Mouse (Mus musculus): Measurements from ENCODE around the gene Tdgf1. TPM values are rescaled to one million over a fixed set of nuclear protein-coding genes. Genes with fewer than 3 reads are reported as not detected.
A peak's percentile ranks its signal among the peaks of the same experiment; 100 is the strongest.

The Tdgf1 gene
- total and polyA plus RNA-seq, 3 experiments: not detected

DNA sequence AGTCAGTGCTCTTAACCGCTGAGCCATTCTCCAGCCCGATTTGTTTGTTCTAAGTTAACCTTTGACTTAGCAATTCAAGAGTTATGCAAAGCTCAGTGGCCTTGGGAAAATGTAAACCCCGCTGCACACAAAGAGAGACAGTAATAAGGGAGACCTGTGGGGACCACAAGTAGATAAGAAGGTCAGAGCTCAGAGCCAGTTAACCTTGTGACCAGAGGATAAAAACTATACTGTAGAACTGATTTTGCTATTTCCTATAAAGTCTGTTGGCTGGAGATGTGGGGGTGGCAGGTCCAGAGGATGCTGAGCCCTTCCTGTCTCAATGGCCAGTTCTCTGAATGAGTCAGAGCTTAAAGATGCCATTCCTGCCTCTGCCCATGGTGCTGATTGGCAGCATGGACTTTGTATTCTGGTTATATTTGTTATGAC is 47.3 kb upstream of the Tdgf1 start:
- dilution Hi-C loops (cut with MboI; ENCODE audit: extremely low pct_ligation_motif_present, extremely low pct_unique_long_range_greater_than_20kb, low sequenced_read_pairs) (no loop called here), in situ Hi-C loops (cut with MboI; ENCODE audit: low pct_ligation_motif_present, low pct_unique_long_range_greater_than_20kb, low sequenced_read_pairs) (no loop called here)
- H3K27me3 ChIP-seq (replicated peaks): peaks cover 4% of the 10 kb centered on the region
- peak; percentile 17 for DNase-seq (ENCODE audit: extremely low read depth)
- H3K4me2 ChIP-seq (ENCODE audit: insufficient read depth, low read depth, poor library complexity, severe bottlenecking): no peak overlapping the region
- H3K9ac ChIP-seq (ENCODE audit: insufficient read depth, low read depth): no peak overlapping the region
- no peak overlapping the region for H3K4me3 ChIP-seq (replicated peaks in 1 of 3; ENCODE audit: low read depth in 2 of 3, low read length in 2 of 3, poor library complexity in 1 of 3)
- no peaks in the 10 kb centered on the region for H3K9me3 ChIP-seq (replicated peaks; ENCODE audit: low read length)
- TF ChIP-seq MEF2A (IDR thresholded peaks at IDR 0.05; ENCODE audit: borderline replicate concordance, low read depth, low read length): 0 out of 2 replicates have a peak, but pooled peaks have one; percentile 16
- TF ChIP-seq RCOR1 (conservative IDR thresholded peaks at IDR 0.05; ENCODE audit: low read depth, low read length): peak; percentile 47; the same call in 1 of the 2 replicates
- TF ChIP-seq TBP (conservative IDR thresholded peaks at IDR 0.05; ENCODE audit: low read depth, low read length): no peak
- 0 out of 2 replicates have a peak, but pooled peaks have one; percentile 39 for TF ChIP-seq TCF12 (IDR thresholded peaks at IDR 0.05; ENCODE audit: low read depth, low read length)
- TF ChIP-seq POLR2A (IDR thresholded peaks at IDR 0.05; ENCODE audit: low read depth, low read length): no peak
- no peak for TF ChIP-seq GABPA (IDR thresholded peaks at IDR 0.05; ENCODE audit: insufficient replicate concordance, low read depth, low read length)
- no peak for TF ChIP-seq ZMIZ1 (IDR thresholded peaks at IDR 0.05; ENCODE audit: low read depth, low read length)
- no peak for TF ChIP-seq USF2 (conservative IDR thresholded peaks at IDR 0.05; ENCODE audit: low read depth, low read length)
- peak; percentile 81 for TF ChIP-seq SIN3A (IDR thresholded peaks at IDR 0.05; ENCODE audit: low read length)
- TF ChIP-seq EP300 (IDR thresholded peaks at IDR 0.05; ENCODE audit: low read length): peak; percentile 62
- 0 out of 2 replicates have a peak, but pooled peaks have one; percentile 17 for TF ChIP-seq MAX (IDR thresholded peaks at IDR 0.05; ENCODE audit: low read length)
- TF ChIP-seq CHD1 (IDR thresholded peaks at IDR 0.05; ENCODE audit: low read depth, low read length): no peak
- TF ChIP-seq IRF4 (IDR thresholded peaks at IDR 0.05; ENCODE audit: low read depth, low read length): peak; percentile 90
- TF ChIP-seq MXI1 (IDR thresholded peaks at IDR 0.05; ENCODE audit: low read depth, low read length): peak; percentile 85
- TF ChIP-seq ELF1 (IDR thresholded peaks at IDR 0.05; ENCODE audit: low read depth, low read length): 0 out of 2 replicates have a peak, but pooled peaks have one; percentile 17
- TF ChIP-seq JUND (conservative IDR thresholded peaks at IDR 0.05; ENCODE audit: low read depth, low read length): peak; percentile 60
- H3K36me3 ChIP-seq (replicated peaks in 1 of 2; ENCODE audit: control insufficient read depth in 1 of 2, insufficient read depth in 1 of 2, low read length in 1 of 2): no peaks in the 10 kb centered on the region
- H3K4me1 ChIP-seq (ENCODE audit: control insufficient read depth in 1 of 2, insufficient read depth in 2 of 2): peaks cover 0 to 25% of the 10 kb centered on the region in 2 experiments; a peak in 2 of 4 replicates
- H3K79me2 ChIP-seq (replicated peaks; ENCODE audit: control insufficient read depth, extremely low read depth, insufficient read depth, poor library complexity, severe bottlenecking): no peaks in the 10 kb centered on the region
- H3K27ac ChIP-seq (ENCODE audit: insufficient read depth, low read depth): no peak overlapping the region

DNA sequence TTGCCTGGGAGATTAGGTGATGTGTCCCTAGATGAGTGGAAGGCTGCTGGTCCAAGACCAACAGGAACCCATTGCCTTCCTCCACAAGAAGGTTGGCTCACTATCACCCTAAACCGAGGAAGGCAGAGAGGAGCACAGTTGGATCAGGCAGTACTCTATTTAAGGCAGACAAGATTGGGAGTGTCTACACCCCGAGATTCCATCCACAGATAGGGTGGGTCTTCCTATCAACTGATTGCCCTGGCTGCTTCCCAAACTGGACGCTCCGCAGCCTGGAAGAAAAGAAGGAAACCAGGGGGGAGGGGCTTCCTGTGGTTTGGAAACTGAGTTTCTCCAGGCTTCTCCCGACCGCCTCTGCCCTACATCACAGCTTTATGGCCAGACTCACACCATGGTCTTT is 44.2 kb upstream of the Tdgf1 start, which contains the start of gene Rtp3:
Rtp3 (minus strand) TSS at position 380 of the 400 bp plus-strand sequence.
- no peak for DNase-seq (ENCODE audit: extremely low read depth)
- peaks cover 4% of the 10 kb centered on the region for H3K27me3 ChIP-seq (replicated peaks)
- H3K4me1 ChIP-seq (ENCODE audit: control insufficient read depth in 1 of 2, insufficient read depth in 2 of 2): peaks cover 0 to 16% of the 10 kb centered on the region in 2 experiments; a peak in 2 of 4 replicates
- H3K27ac ChIP-seq (ENCODE audit: insufficient read depth, low read depth): no peak within 1 kb of the TSS
- H3K4me2 ChIP-seq (ENCODE audit: insufficient read depth, low read depth, poor library complexity, severe bottlenecking): no peak within 1 kb of the TSS
- dilution Hi-C loops (cut with MboI; ENCODE audit: extremely low pct_ligation_motif_present, extremely low pct_unique_long_range_greater_than_20kb, low sequenced_read_pairs): no loop called here
- no peak within 1 kb of the TSS for H3K4me3 ChIP-seq (replicated peaks in 1 of 3; ENCODE audit: low read depth in 2 of 3, low read length in 2 of 3, poor library complexity in 1 of 3)
- no peak within 1 kb of the TSS for H3K9ac ChIP-seq (ENCODE audit: insufficient read depth, low read depth)
- peaks cover 5% of the 10 kb centered on the region for H3K9me3 ChIP-seq (replicated peaks; ENCODE audit: low read length)
- no peaks in the 10 kb centered on the region for H3K36me3 ChIP-seq (replicated peaks in 1 of 2; ENCODE audit: control insufficient read depth in 1 of 2, insufficient read depth in 1 of 2, low read length in 1 of 2)
- no peaks in the 10 kb centered on the region for H3K79me2 ChIP-seq (replicated peaks; ENCODE audit: control insufficient read depth, extremely low read depth, insufficient read depth, poor library complexity, severe bottlenecking)
- TF ChIP-seq ELF1 (IDR thresholded peaks at IDR 0.05; ENCODE audit: low read depth, low read length) (no peak), ETS1 (conservative IDR thresholded peaks at IDR 0.05; ENCODE audit: low read depth, low read length) (no peak), RAD21 (IDR thresholded peaks at IDR 0.05; ENCODE audit: low read depth, low read length) (no peak), IRF4 (IDR thresholded peaks at IDR 0.05; ENCODE audit: low read depth, low read length) (no peak), SIN3A (IDR thresholded peaks at IDR 0.05; ENCODE audit: low read length) (no peak), RCOR1 (conservative IDR thresholded peaks at IDR 0.05; ENCODE audit: low read depth, low read length) (no peak), TBP (conservative IDR thresholded peaks at IDR 0.05; ENCODE audit: low read depth, low read length) (no peak), MAFK (IDR thresholded peaks at IDR 0.05; ENCODE audit: insufficient replicate concordance, low read length) (no peak), KAT2A (IDR thresholded peaks at IDR 0.05; ENCODE audit: insufficient replicate concordance, low read length) (no peak), PAX5 (IDR thresholded peaks at IDR 0.05; ENCODE audit: low read length) (no peak), HCFC1 (IDR thresholded peaks at IDR 0.05; ENCODE audit: low read depth, low read length) (no peak)
- in situ Hi-C loops (cut with MboI; ENCODE audit: low pct_ligation_motif_present, low pct_unique_long_range_greater_than_20kb, low sequenced_read_pairs): no loop called here

Measured in CH12.LX (cell line).